Mouse (Mus musculus) C2C12 (cell line): ENCODE data around the gene Klf2.

Source experiments
- CTCF ChIP-seq: IDR thresholded peaks from one replicate; pipeline ENCODE4 v1.5.1; 2011; ENCODE audit not compliant: control insufficient read depth, insufficient read depth, insufficient read length
- MAX ChIP-seq: IDR thresholded peaks from one replicate; pipeline ENCODE4 v1.6.1; 2011; ENCODE audit warnings: mild to moderate bottlenecking, control low read depth
- MYOD1 ChIP-seq: IDR thresholded peaks from one replicate; pipeline ENCODE4 v1.6.1; 2011; ENCODE audit warnings: low read depth; ENCODE audit not compliant: control insufficient read depth, insufficient read length
- MYOG ChIP-seq: IDR thresholded peaks from one replicate; pipeline ENCODE4 v1.6.1; 2011; ENCODE audit not compliant: control insufficient read depth, insufficient read length; ENCODE audit errors: extremely low read depth
- USF1 ChIP-seq: IDR thresholded peaks from one replicate; pipeline ENCODE4 v1.6.1; 2011; ENCODE audit warnings: low read depth, mild to moderate bottlenecking, control low read depth, moderate library complexity

DNA sequence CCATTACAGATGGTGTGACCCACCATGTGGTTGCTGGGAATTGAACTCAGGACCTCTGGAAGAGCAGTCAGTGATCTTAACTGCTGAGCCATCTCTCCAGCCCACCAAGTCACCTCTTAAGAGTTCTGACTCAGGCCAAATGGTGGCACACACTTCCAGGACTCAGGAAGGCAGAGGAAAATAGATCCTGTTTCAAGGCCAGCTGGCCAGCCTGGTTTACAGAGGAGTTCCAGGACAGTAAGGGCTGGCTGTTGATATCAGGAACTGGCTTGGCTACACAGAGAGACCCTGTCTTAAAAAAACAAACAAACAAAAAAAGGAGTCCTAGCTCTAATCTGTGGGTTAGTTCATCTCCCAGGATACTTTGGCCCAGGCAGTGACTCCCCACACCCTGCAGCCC lies 18.2 kb downstream of the Klf2 start:
- TF ChIP-seq CTCF = no peak
- TF ChIP-seq MYOD1 = no peak
- TF ChIP-seq MYOG = no peak
- no peak for TF ChIP-seq MAX
- no peak for TF ChIP-seq USF1
